Mouse (Mus musculus) left cerebral cortex, postnatal 14 days (tissue): ENCODE data around the gene Ddx52. TPM values are rescaled to one million over a fixed set of nuclear protein-coding genes. Genes with fewer than 3 reads are reported as not detected.

ENCODE experiments used
- DNase-seq, 2 experiments: peaks; one replicate each; pipeline ENCODE4 v3.0.0; 2021 to 2022; ENCODE audit warnings: low spot score in 2 of 2, mixed read lengths in 1 of 2
- intact Hi-C: fragments of 180-260 bp; cut with DNase I; formaldehyde crosslinking; loops from one replicate; pipeline ENCODE4 v1.15.1; 2025
- total RNA-seq, 2 experiments: library from RNA; stranded (reverse); gene quantifications; 2 replicates each; pipeline ENCODE4 v1.2.3; 2021

Ddx52 gene
- total RNA-seq, 2 experiments from 2014 or later = 11.0 to 12.0 TPM

DNA sequence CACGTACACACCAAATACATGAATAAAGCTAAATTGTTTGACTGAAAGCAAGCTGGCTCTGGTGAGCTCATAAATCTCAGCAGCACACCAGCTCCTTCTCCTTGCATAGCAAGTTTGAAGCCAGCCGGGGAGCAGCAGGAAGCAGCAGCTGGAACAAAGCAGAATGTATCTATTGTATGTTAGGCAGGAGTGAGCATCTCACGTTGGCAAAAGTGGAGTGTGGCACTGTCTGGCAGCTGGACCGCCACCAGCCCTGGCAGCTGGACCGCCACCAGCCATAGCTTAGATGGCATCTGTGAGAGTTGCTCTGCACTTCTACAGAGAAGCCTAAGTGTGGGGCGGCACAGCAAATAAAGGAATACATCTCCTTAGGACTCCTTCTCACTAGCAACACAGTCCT lies 62.1 kb downstream of the Ddx52 start:
- intact Hi-C loops = no loop called here
- peak in 1 of 2 experiments; percentile 14 for DNase-seq

DNA sequence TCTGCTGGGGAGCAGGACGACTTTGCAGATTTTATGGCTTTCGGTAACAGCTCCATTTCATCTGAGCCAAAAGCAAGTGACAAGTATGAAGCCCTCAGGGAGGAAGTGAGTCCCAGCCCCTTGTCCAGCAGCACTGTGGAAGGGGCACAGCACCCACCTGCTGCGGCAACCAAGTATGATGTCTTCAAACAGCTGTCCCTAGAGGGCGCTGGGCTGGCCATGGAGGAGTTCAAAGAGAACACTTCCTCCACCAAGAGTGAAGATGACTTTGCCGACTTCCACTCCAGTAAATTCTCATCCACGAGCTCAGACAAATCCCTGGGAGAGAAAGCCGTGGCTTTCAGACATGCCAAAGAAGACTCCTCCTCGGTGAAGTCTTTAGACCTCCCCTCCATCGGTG lies 67.1 kb downstream of the Ddx52 start:
- intact Hi-C loops = no loop called here
- no peak for DNase-seq

DNA sequence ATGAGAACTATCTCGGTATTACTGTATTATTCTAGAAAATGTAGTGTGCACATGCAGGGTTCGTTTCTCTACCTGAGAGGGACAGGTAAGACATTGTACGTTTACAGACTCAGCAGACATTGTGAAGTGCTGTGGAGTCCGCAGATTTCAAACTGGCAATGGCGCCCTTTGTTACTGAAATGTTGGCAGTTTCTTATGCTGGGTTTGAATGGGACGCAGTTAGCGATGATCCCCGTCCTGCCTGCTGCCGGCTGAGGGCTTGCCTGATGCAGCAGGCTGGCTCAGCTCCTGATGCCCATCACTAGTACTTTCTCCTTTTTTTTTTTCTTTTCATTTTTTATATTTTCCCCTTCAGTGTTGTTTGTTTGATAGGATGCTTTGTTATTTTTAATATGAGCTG lies 68.5 kb downstream of the Ddx52 start:
- DNase-seq = no peak
- intact Hi-C loops = no loop called here

DNA sequence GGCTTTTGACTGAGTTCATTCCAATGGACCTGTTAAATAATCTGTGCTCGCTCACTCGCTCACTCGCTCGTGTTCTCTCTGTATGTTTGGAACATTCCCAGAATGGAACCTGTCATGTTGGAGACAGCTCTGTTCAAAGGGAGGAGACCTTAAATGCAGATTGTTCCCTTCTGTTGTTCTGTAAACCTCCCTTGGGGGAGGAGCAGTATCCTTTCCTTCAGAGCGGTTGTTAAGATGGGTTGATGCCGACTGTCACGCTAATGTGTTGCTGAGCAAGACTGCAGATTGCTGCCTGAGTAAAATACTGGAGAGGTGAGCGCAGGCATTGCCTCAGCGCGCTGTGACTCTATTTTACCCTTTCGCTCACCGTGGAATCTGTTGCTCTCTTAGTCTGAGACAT lies 69.2 kb downstream of the Ddx52 start:
- DNase-seq = no peak
- intact Hi-C loops = no loop called here

DNA sequence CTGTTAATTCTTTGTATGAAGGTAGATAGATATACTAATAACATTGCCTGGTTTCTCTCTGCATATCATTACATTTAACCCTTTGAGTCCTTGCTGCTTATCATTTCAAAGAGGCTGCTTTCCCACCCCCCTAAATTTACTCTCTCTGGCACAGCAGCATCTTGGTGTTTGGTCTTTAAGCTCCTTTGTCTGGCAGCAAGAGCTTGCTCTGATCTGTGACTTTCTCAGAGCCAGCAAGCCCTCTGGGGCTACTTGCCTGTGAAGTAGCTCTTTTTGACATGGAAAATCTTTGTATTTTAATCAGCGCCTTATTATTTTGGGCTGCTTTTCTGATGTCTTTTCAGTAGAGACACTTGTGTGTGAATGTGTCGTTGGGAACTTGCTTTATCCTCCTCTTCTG lies 69.7 kb downstream of the Ddx52 start:
- intact Hi-C loops = no loop called here
- no peak for DNase-seq

Other genes starting within 250 kb of the Ddx52 start
- not detected for gene Wfdc17, start 238.1 kb upstream of the Ddx52 start, total RNA-seq
- gene Wfdc18, start 233.0 kb upstream of the Ddx52 start, total RNA-seq = 1 to 10 TPM in 1 of 2 experiments, under 1 TPM in 1; 0.97 to 3.1 TPM
- gene Wfdc21, start 195.1 kb upstream of the Ddx52 start, total RNA-seq = not detected
- 10 to 100 TPM; 12.6 to 14.8 TPM for gene Heatr6, start 188.4 kb upstream of the Ddx52 start, total RNA-seq
- under 1 TPM in 1 of 2 experiments, not detected in 1; 0.22 TPM for gene Hnf1b, start 92.0 kb upstream of the Ddx52 start, total RNA-seq
- gene Synrg, start 22.4 kb downstream of the Ddx52 start, total RNA-seq = 10 to 100 TPM; 44.3 to 47.7 TPM
- gene Dusp14, start 127.2 kb downstream of the Ddx52 start, total RNA-seq = 10 to 100 TPM; 62.4 to 63.7 TPM
- 10 to 100 TPM; 36.0 to 36.4 TPM for gene Tada2a, start 187.5 kb downstream of the Ddx52 start, total RNA-seq
- gene Acaca, start 187.6 kb downstream of the Ddx52 start, total RNA-seq = 10 to 100 TPM; 75.7 to 81.2 TPM
- gene Gm11437, start 225.4 kb downstream of the Ddx52 start, total RNA-seq = not detected